Mouse (Mus musculus): ENCODE results near the gene Kctd18.
A peak's percentile ranks its signal among the peaks of the same experiment; 100 is the strongest.

Gene Kctd18

DNA sequence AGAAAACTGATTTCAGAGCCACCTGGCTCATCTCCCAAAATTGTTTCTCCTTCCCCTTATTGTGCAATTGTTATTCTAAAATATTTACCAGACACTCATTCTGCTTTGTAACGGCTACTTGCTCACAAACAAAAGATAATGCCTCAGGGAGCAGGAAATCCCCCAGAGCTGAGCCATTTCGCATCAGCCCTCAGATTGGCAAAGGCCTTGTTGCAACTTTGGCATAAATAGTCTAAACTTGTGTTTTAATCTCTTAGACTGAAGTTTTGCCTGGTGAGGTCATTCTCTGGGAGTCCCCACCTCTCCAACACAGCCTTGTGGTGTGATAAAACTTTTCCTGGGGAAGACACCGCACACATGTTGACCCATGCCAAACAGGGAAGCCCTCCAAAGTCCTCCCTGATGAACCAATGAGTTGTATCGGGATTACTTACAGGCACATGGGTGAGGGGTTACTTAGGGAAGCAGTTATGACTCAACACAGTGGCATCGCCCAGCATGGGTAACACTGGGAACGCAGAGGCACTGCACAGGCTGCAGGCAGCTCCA, 29.6 kb downstream of the Kctd18 start:
- no peak for DNase-seq

DNA sequence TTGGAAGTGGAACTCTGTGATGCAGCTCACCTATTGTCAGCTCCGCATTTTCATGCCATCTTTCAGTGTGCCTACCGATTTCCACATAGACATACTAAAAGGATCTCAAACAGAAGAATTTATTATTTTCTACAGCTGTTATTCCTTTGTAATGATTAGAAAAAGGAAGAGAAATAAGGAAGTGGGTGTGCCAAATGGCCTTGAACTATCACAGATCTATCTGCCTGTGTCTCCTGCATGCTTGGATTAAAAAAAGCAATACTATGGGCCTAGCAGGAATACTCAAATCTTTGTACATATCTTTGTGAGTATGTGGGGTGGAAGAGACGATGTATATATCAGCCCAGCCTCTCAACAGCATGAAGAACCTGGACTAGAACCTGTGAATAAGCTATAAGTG, 41.9 kb downstream of the Kctd18 start:
- no peak for DNase-seq

DNA sequence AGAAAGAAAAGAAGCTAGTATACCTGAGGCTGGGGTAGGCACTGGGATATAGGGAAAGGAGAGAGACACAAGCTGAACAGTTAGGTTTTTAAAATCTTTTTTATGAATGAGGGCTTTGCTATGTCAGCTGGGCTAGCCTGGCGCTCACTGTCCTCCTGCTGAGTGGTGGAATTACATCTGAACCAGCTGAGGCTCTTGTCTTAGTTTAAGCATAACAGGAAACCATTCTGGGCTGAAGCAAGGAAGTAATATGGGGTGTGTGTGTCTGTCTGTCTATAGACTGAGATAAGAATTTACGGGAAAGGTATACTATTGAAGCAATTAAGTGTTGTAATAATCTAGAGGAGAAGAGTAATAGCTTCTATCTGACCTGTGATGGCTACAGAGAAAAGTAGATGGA, 47.2 kb downstream of the Kctd18 start:
- no peak for DNase-seq

DNA sequence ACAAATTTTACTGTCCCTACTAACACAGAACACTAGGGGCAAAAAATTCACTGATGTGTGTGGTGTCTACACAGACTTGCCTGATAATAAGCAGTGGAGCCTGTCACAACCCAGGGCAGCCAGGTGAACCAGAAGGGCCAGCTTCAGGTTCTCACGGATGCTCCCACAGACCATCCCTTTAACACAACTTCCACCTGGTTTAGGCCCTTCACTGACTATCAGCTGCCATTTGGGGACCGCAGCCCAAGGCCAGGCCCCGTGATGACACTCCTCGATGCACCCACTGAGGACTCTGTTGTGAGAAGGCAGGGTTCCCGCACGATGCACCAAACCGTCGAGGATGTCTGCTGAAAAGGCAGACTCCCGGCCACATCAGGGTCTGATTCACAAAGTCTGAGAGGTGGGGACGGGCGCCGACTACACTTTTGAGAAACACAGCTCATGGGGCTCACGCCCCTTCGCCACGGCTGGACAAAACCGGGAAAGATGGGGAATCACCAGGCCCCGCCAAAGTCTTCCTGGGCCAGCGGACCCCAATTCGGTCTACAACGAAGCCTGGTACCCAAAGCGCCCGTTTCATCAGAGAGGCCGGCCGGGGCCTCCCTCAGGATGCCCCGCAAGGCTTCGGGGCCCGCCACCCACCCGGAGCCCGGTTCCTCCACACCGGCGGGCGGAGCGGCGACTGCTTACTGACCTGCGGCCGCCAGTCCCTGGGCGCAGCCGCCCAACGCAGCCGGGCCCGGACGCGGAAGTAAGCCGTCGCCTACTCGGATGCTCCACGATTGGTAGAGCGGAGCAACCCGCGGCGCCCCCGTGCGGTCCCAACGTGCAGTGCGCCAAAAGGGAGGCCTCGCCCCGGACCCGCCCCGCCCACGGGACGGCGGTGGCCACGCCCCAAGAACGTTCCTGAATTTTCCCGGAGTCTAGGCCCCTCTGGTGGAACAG, 49.2 kb downstream of the Kctd18 start:
- DNase-seq: peak; percentile 96

DNA sequence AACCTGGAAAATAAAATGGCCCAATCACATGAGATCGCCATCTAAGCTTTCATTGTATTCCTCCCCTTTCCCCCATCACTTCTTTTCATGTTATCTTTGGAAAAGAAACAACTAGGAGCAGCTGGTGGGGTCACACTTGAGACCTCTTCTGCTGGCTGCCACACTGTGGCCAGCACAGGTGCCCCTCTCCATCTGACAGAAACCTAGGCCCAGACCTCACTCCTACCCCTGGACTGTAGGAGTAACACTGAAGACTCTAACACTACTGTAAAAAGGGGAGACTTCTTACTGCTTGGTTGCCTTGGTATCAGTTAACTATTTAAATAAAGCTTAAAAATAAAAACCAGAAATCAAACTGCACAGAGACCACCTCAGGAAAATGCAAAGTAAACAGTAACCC, 63.0 kb downstream of the Kctd18 start:
- no peak for DNase-seq

DNA sequence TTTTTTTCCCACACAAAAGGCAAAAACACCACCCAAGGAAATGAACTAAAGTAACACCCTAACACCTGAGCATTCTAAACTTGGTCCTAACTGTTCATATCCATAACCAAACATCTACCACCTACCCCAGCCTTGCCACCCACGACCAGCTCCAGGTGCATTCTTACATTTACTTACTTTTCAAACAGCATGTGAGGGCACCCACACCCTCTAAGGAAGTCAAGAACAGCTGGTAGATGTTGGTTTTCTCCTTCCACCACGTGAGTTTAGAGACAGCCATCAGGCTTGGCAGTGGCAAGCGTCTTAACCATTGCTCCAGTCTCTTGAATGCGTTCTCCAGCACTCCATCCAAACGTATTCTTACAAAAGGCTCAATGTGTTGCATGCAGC, 64.4 kb downstream of the Kctd18 start:
- DNase-seq: no peak

DNA sequence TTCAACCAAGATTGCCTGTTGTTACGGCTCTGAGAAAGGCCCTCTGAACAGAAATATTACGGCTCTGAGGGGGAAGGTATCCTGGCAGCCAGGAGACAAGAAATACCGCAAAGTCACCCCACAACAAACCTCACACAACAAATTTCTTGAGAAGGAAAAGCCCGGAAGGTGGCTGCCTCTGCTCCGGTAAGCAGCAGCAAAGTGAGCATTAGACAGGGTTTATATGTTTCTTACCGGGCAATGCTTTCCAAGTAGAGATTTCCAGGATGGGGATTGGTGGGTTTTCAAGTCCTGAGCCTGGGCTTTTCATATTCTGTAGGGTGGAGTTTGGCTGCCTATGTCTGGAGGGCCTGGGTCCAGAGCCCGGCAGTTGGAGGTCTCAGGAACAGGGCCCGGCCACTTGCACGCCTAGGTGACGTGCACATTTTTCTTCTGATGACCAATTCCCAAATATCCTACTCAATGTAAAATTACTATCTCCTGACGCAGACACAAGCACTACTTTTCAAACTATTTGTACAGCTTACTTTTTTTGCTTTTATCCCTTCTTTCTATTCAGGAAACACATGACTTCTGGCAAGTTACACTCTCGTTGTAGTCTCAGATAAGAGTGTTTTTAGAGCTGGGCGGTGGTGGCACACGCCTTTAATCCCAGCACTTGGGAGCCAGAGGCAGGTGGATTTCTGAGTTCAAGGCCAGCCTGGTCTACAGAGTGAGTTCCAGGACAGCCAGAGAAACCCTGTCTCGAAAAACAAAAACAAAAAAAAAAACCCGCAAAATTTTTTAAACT, 65.0 kb downstream of the Kctd18 start:
- DNase-seq: no peak

DNA sequence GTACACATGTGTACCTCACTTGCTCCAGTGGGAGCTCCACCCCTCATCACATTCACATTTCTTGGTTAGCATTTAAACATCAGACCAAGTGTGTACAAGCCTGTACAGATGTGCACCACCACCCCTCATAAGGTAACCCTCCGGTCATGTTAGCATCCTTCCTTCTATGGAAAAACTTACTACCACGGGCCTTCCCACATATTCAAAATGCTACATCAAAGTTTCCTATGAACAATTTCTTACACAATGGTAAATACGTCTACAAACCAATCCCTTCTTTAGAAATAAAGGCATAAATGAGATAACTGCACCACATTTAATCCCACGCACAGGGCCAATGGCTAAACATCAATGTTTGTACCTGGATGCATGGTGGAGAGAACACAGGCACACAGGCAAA, 66.2 kb downstream of the Kctd18 start:
- no peak for DNase-seq

DNA sequence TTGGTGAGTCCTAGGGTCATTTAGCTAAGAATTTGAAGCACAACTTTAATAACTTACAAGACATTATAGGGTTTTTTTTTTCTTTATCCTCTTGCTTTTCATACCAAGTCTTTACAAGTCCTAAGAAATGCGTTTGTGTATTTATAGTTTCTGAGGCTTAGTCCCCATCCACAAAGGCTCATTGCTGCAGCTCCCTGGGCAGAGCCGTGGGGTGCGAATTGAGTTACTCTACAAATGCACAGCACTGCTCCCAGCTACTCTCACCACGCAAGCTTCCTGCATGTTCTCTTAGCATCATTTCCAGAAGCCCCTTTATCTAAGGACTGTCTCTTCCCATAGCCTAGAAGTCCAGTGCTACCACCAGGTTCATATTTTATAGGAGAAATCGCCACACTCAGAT, 69.0 kb downstream of the Kctd18 start:
- no peak for DNase-seq

DNA sequence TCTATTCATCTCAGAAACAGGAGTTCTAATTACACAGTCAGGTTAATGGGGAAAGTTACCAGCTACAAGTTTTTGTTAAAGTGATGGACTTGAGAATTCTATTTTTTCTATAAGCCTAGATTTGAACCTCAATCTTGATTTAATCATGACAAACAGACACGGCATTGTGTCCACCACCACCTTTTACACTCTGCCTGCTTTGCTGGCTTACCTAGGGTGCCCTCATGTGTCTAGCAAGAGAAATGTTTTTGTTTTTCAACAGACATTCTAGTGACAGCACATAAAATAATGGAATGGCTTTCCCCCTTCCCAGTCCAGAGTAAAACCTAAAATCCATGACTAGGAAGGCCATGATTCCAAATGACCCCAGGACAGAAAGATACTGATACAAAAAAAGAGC, 69.6 kb downstream of the Kctd18 start:
- peak; percentile 63 for DNase-seq

DNA sequence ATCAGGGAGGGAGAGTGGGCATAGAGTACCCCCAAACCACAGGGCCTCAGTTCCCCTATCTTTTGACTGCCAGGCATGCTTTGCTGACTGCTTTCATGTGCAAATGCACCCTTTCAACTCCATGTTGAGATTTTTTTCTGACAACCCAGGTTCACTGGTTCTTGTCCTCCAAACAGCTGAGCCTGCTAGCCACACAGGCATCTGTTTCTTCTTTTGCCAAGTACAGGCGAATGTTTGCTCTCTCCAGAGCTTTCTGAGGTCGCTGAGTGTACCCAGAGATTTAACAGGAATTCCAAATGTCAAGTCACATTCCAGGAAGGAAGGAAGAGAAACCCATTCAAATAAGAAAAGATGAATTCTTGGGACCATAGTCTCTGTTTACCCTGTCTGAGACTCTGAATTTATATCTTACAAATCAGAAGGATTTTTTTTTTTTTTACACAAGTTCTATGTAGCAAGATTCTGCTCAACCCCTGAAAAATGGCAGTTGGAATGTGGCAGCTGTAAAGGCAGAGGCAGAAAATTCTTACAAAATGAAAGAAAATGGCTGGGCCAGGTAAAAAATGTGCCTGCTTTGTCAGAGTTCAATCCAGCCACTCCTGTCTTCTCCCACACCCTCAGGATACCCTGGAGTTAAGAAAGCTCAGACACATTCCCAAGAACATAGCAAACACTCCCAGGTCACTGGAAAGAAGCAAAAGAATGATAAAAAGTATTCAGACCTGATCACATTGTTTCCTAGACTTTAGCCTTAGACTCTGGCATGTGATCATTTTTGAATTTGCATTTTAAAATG, 71.0 kb downstream of the Kctd18 start:
- no peak for DNase-seq

DNA sequence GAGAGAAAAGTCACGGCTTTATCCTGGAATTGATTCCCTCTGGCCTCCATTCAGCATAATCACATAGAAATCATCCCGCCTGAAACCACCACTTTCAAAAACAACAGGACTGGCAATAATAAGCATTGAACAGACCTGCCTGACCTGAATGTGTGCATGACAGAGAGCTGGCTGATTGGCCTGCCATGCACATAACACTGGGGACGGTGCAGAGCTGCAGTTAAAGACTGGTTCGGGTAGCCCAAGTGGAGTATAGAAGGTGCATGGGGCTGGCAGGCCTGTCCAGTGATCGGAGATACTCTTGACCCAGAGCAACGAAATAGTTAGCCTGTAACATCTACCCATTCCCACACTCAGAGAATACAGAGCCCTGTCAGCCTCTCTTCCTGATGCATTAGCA, 76.5 kb downstream of the Kctd18 start:
- no peak for DNase-seq

DNA sequence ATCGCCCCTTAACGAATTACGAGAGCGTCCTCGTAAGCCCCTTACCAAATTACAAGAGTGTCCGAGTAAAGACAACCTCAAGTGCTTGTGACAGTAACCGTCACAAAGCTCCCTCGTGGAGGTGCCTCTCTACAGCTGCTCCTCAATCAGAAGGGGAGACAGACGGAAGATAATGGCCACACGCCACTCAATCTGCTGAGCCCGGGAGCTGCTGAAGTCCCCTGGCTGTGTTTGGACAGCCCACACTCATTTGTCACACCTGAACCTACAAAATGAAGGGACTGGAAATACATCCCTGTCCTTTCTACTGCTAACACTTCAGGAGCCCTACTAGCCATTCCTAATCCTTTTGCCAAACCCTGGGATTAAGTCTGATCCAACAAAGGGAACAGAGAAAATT, 77.0 kb downstream of the Kctd18 start:
- no peak for DNase-seq

DNA sequence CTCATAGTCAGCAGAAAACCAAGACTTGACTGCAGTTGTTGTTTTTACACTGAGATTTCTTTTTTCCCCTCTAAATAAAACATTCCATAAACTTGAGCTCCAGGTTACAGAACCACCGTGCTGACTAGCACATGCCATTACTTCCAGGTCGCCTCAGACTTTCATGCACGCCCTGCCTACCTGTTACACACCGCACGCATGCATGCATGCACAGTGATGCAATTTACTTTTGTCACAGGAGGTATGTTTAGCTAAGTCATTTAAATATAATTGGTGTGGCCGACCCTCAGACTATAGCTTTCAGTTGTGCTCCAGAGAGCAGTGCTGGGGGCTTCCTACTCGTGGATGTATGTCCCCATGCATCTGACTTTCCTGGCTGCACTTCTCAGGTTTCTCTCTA, 77.7 kb downstream of the Kctd18 start:
- no peak for DNase-seq

DNA sequence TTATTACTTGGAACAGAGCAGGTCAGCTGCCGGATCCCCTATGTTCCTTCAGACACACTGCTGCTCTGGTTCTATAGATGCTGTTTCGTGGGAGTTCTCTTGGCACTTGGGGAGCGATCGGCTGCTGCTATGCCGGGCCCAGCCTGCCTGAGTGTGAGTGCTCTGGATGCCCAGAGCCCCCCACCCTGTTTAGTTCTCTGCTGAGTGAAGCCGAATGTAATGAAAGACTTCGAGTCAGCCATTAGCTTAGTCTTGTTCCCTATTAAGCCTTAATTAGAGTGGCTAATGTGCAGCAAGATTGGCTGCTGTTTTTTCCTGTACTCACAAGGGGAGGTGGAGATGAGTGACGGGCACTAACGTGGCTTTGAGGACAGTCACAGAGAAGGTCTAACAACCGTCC, 78.1 kb downstream of the Kctd18 start:
- peak; percentile 25 for DNase-seq

DNA sequence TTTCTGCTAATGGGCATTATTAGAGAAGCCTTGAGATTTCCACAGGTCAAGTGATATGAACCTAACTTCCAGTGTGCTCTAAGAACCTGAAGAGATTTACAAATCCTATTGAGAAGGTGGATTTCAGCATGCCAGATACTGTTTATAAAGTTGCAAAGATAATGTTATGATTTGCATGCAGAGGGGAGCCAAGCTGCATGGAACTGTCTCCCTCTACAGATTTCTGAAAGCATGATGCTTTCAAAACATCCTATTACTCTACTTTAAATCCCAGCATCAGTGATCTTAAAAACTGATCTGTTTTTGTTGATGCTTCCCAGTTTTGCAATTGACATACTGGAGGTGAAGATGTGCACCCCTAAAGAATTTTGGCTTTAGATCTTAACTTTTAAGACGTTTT, 84.5 kb downstream of the Kctd18 start:
- DNase-seq: no peak

DNA sequence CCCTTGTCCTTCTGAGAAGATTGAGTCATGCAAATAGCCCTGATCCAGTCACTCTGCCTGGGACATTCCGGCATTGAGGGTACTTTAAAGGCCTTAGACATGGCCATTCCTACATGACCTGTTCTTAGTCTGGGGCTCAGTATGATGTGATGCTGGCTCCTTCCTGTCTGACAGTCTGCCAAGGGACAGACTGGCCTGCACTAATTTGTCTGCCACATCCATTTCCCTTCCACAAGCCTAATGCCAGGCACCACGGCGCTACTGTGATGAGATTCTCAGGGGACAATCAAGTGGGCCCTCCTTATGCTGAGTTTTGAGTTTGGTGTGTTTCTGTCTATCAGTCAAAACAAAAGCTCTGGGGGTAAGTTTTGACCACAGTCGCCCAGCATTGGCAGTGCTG, 100.2 kb downstream of the Kctd18 start:
- DNase-seq: no peak

DNA sequence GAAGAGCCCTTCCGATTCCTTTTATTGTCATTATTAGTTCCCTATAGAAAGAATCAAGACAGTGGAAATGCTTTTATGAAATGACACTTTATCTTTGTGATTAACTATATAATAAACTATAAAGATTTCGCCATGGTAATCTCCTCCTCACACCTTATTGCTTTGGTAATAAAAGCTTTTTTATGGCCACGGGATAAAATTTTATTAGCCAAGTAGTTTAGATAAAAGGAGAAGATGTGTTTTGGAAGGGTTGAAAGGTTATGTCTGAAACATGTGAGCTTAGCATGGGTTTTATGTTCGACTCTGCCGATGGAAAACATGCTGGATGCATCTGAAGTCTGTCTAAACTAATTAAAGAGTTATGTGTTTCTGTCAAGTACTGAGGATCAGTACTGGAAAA, 101.4 kb downstream of the Kctd18 start:
- no peak for DNase-seq

DNA sequence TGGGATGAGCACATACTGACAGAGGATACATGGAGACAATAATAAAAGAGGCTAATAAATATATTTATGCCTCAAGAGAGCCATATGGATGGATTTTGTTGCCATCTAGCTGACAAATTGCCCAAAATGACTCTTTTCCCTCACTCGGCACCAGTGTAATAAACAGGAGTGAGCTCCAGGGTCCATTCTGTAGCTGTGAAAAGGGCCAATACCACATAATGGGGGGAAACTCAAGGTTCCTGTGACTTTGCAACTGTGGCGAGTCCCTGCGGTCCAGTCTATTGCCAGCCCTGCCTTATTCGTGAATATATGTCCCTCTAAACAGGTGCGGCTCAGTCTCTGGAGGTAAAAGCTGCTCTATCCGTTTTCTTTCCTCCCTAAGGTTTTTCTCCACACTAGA, 107.2 kb downstream of the Kctd18 start:
- no peak for DNase-seq

DNA sequence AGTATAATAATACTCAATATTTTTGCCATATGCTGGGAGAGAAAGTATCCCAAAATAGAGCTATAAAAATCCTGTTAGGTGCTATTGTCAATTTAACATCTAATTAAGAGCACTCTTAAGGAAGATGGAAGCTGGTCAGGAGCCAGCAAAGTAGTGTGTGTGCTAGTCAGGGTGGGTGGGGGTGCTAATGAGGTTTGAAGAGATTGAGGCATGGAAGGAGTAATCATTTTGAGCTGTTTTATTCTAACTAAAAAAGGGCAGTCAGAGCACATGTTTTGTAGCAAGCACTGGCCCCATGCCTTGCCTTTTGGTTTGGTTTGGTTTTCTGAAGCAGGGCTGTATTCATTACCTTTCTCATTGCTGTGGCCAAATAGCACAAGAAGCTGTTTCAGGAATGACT, 112.4 kb downstream of the Kctd18 start:
- no peak for DNase-seq

DNA sequence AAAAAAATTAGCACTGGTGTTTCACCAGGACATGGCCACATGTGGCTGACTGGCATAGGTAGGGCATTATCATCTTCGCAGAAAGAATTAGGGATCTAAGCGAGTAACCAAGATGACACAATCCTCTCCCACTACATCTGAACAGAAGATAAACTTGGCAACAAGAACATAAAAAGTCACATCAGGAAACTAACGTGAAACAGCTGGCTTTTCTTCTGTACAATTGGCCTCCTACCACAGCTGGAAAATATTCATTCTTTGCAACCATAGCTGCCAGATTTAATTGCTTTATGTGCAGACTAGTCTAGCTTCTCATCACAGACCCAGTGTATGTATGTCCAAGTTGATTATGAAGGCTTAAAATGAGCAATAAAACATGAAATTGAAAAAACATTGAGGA, 112.8 kb downstream of the Kctd18 start:
- peak; percentile 30 for DNase-seq
